Mouse (Mus musculus): ENCODE results near the gene Gm21891. TPM values are rescaled to one million over a fixed set of nuclear protein-coding genes. Genes with fewer than 3 reads are reported as not detected.
"Not testable (repeated sequence)": the region's sequence is repeated elsewhere in the genome, so short reads cannot be mapped to it uniquely, and the experiment has no call there.

Gene Gm21891
- total RNA-seq (2014; rRNA removed) (not detected in 2 replicates), polyA plus RNA-seq (2012; rRNA removed) (not detected in 2 replicates)

DNA sequence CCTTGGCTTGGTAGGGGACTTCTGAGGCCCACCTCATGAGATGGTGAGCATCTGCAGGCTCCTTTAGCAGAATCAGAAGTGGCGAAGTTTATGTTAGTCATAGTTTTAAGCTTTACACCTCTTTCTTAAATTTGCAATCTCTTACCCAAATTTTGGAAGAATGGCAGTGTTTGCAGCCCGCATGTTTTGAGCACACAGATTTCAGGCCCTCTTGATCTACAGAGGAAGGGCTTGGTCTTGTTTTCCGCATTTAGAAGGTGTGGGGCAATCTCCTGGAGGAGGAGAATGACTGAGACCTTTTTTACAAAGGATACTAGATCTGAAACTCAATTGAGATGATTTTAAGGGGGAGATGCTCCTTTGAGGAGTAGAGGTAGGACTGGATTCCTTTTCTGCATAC, at the start of gene Gm21891:
TSS of gene Gm21891 (minus strand) at position 101 of the 400 bp plus-strand sequence.
- not testable (repeated sequence) for H3K4me3 ChIP-seq (ENCODE audit: insufficient read depth, low read depth, low read length)
- no CpG with 5 or more reads among the region's 3 CpGs for WGBS

GRCm38 (mm10) chrY:13161668-13162067, 28.4 kb upstream of the Gm21891 start, which contains the start of gene Gm21425:
Gm21425 (plus strand) TSS chrY:13161968.
- H3K79me2 ChIP-seq (ENCODE audit: control insufficient read depth, insufficient read depth, low read length); H3K4me1 ChIP-seq (ENCODE audit: control insufficient read depth, insufficient read depth, low read length); DNase-seq (ENCODE audit: extremely low read depth, low read depth, low spot score); H3K9ac ChIP-seq (ENCODE audit: low read depth, low read length); H3K36me3 ChIP-seq (ENCODE audit: control insufficient read depth, insufficient read depth, low read length); H3K27me3 ChIP-seq (ENCODE audit: control insufficient read depth, insufficient read depth, low read length); H3K4me3 ChIP-seq (ENCODE audit: insufficient read depth, low read depth, low read length); H3K27ac ChIP-seq (replicated peaks; ENCODE audit: insufficient read depth, low read depth, low read length): not testable (repeated sequence)

More for the DNA sequence above, at the start of gene Gm21891:
- not testable (repeated sequence) for H3K27ac ChIP-seq (replicated peaks; ENCODE audit: insufficient read depth, low read depth, low read length); H3K4me1 ChIP-seq (ENCODE audit: control insufficient read depth, insufficient read depth, low read length); H3K36me3 ChIP-seq (ENCODE audit: control insufficient read depth, insufficient read depth, low read length); H3K9ac ChIP-seq (ENCODE audit: low read depth, low read length); H3K27me3 ChIP-seq (ENCODE audit: control insufficient read depth, insufficient read depth, low read length); H3K79me2 ChIP-seq (ENCODE audit: control insufficient read depth, insufficient read depth, low read length); DNase-seq (ENCODE audit: extremely low read depth, low read depth, low spot score)

Other genes with a start within 250 kb of the Gm21891 start
- gene Gm20807, start 90.6 kb downstream of the Gm21891 start, total RNA-seq (2014; rRNA removed) = not detected in 2 replicates
- not detected in 2 replicates for gene Gm20807, start 90.6 kb downstream of the Gm21891 start, polyA plus RNA-seq (2012; rRNA removed)
- not detected in 2 replicates for gene Gm21425, start 28.5 kb upstream of the Gm21891 start, total RNA-seq (2014; rRNA removed)
- not detected in 2 replicates for gene Gm21425, start 28.5 kb upstream of the Gm21891 start, polyA plus RNA-seq (2012; rRNA removed)
- not detected in 2 replicates for gene Gm21828, start 90.4 kb upstream of the Gm21891 start, total RNA-seq (2014; rRNA removed)
- not detected in 2 replicates for gene Gm21828, start 90.4 kb upstream of the Gm21891 start, polyA plus RNA-seq (2012; rRNA removed)
- gene Gm21440, start 118.9 kb upstream of the Gm21891 start, total RNA-seq (2014; rRNA removed) = not detected in 2 replicates
- gene Gm21440, start 118.9 kb upstream of the Gm21891 start, polyA plus RNA-seq (2012; rRNA removed) = not detected in 2 replicates
- not detected in 2 replicates for gene Gm21454, start 119.0 kb upstream of the Gm21891 start, total RNA-seq (2014; rRNA removed)
- not detected in 2 replicates for gene Gm21454, start 119.0 kb upstream of the Gm21891 start, polyA plus RNA-seq (2012; rRNA removed)
- gene Gm21725, start 215.6 kb upstream of the Gm21891 start, total RNA-seq (2014; rRNA removed) = not detected in 2 replicates
- not detected in 2 replicates for gene Gm21725, start 215.6 kb upstream of the Gm21891 start, polyA plus RNA-seq (2012; rRNA removed)

All from liver, adult 2 months (tissue).